Mouse (Mus musculus) forebrain, embryonic 13.5 days (tissue): ENCODE data around the gene Fndc7. TPM values are rescaled to one million over a fixed set of nuclear protein-coding genes. Genes with fewer than 3 reads are reported as not detected.
"Not testable (repeated sequence)": the region's sequence is repeated elsewhere in the genome, so short reads cannot be mapped to it uniquely, and the experiment has no call there.

Source experiments
- ATAC-seq: fragments of 200-750 bp; cut with Nextera tagmentation; 2 replicates; pipeline ENCODE4 v1.8.0; 2017
- H3K27ac ChIP-seq: fragments of 300-500 bp; sonication (generic); 2 replicates; pipeline ENCODE4 v1.5.1; 2015; ENCODE audit warnings: inconsistent platforms, mild to moderate bottlenecking, moderate library complexity
- H3K27me3 ChIP-seq: fragments of 300-500 bp; sonication (generic); 2 replicates; pipeline ENCODE4 v1.6.1; 2015; ENCODE audit warnings: mild to moderate bottlenecking, inconsistent platforms
- H3K36me3 ChIP-seq: fragments of 300-500 bp; sonication (generic); 2 replicates; pipeline ENCODE4 v1.6.1; 2015; ENCODE audit warnings: mild to moderate bottlenecking, inconsistent platforms; ENCODE audit not compliant: poor library complexity, severe bottlenecking
- H3K4me1 ChIP-seq: fragments of 300-500 bp; sonication (generic); 2 replicates; pipeline ENCODE4 v1.6.1; 2015; ENCODE audit warnings: inconsistent platforms
- H3K4me2 ChIP-seq: fragments of 300-500 bp; sonication (generic); 2 replicates; pipeline ENCODE4 v1.6.1; 2015; ENCODE audit warnings: inconsistent platforms, mild to moderate bottlenecking, moderate library complexity
- H3K4me3 ChIP-seq: fragments of 300-500 bp; sonication (generic); 2 replicates; pipeline ENCODE4 v1.5.1; 2015; ENCODE audit warnings: mild to moderate bottlenecking, inconsistent platforms
- H3K9ac ChIP-seq: fragments of 300-500 bp; sonication (generic); 2 replicates; pipeline ENCODE4 v1.6.1; 2015; ENCODE audit warnings: mild to moderate bottlenecking, inconsistent platforms
- H3K9me3 ChIP-seq: fragments of 300-500 bp; sonication (generic); replicated peaks from 2 replicates; pipeline ENCODE4 v1.6.1; 2016; ENCODE audit warnings: inconsistent platforms
- WGBS: fragments of 180-500 bp; shearing (Covaris S2); methylation state at CpG from one replicate; pipeline ENCODE4 v1.1.7; 2015; 5-methylcytosine and 5-hydroxymethylcytosine counted together
- polyA plus RNA-seq: library from polyadenylated mRNA; unstranded; fragments of >200 nt; fragmentation: Nextera tagmentation; extraction: Ambion mirVana; gene quantifications from 2 replicates; pipeline ENCODE4 v1.2.1, GENCODE M21; 2015

The Fndc7 gene
- polyA plus RNA-seq, 1 experiment from 2014 or later = not detected

GRCm38 (mm10) chr3:108886934-108887617 lies 2.7 kb downstream of the Fndc7 start:
- Histone ChIP-seq H3K9me3 (no peaks in the 10 kb centered on the region), H3K4me3 (no peak overlapping the region), H3K4me1 (peaks cover 5% of the 10 kb centered on the region; the same call in 1 of the 2 replicates), H3K27me3 (no peaks in the 10 kb centered on the region), H3K27ac (no peak overlapping the region), H3K9ac (no peak overlapping the region), H3K4me2 (no peak overlapping the region), H3K36me3 (no peaks in the 10 kb centered on the region)
- 64% methylated on average over 12 of the region's 12 CpGs for WGBS
- ATAC-seq = no peak

GRCm38 (mm10) chr3:108885686-108886530 lies 3.9 kb downstream of the Fndc7 start:
- WGBS = 62% methylated on average over 9 of the region's 9 CpGs
- no peaks in the 10 kb centered on the region for H3K9me3 ChIP-seq
- no peak overlapping the region for H3K27ac ChIP-seq
- H3K4me3 ChIP-seq = no peak overlapping the region
- ATAC-seq = no peak
- no peak overlapping the region for H3K4me2 ChIP-seq
- H3K36me3 ChIP-seq = no peaks in the 10 kb centered on the region
- H3K9ac ChIP-seq = no peak overlapping the region
- no peaks in the 10 kb centered on the region for H3K27me3 ChIP-seq
- H3K4me1 ChIP-seq = peaks cover 5% of the 10 kb centered on the region; the same call in 1 of the 2 replicates

- H3K4me3 ChIP-seq = no peak overlapping the region
- no peaks in the 10 kb centered on the region for H3K36me3 ChIP-seq
- 43% methylated on average over 8 of the region's 8 CpGs for WGBS
- no peak overlapping the region for H3K4me2 ChIP-seq
- H3K4me1 ChIP-seq = peaks cover 5% of the 10 kb centered on the region; the same call in 1 of the 2 replicates
- no peaks in the 10 kb centered on the region for H3K27me3 ChIP-seq
- H3K9me3 ChIP-seq = no peaks in the 10 kb centered on the region
- ATAC-seq = no peak
- H3K27ac ChIP-seq = no peak overlapping the region
- H3K9ac ChIP-seq = no peak overlapping the region
Measured at GRCm38 (mm10) chr3:108884706-108885289, 5.0 kb downstream of the Fndc7 start.

- ATAC-seq = no peak
- no peak overlapping the region for H3K9ac ChIP-seq
- no peaks in the 10 kb centered on the region for H3K36me3 ChIP-seq
- no peaks in the 10 kb centered on the region for H3K9me3 ChIP-seq
- no peak overlapping the region for H3K4me2 ChIP-seq
- H3K27ac ChIP-seq = no peak overlapping the region
- no peak overlapping the region for H3K4me3 ChIP-seq
- 95% methylated on average over 2 of the region's 2 CpGs for WGBS
- peaks cover 17% of the 10 kb centered on the region for H3K4me1 ChIP-seq
- H3K27me3 ChIP-seq = no peaks in the 10 kb centered on the region
Measured at GRCm38 (mm10) chr3:108883067-108883466, 6.7 kb downstream of the Fndc7 start.

GRCm38 (mm10) chr3:108881873-108882272 lies 7.9 kb downstream of the Fndc7 start:
- not testable (repeated sequence) for H3K27me3 ChIP-seq, H3K36me3 ChIP-seq, H3K9me3 ChIP-seq, ATAC-seq, H3K4me2 ChIP-seq, H3K27ac ChIP-seq, H3K4me3 ChIP-seq, H3K9ac ChIP-seq
- 20% methylated on average over 4 of the region's 4 CpGs for WGBS
- peaks cover 17% of the 10 kb centered on the region for H3K4me1 ChIP-seq

GRCm38 (mm10) chr3:108880544-108881507 lies 9.0 kb downstream of the Fndc7 start:
- H3K27me3 ChIP-seq = no peaks in the 10 kb centered on the region
- whole genome bisulfite sequencing = 84% methylated on average over 28 of the region's 28 CpGs
- no peak overlapping the region for H3K9ac ChIP-seq
- no peak overlapping the region for H3K4me2 ChIP-seq
- no peaks in the 10 kb centered on the region for H3K9me3 ChIP-seq
- H3K4me1 ChIP-seq = peaks cover 17% of the 10 kb centered on the region
- no peak for ATAC-seq
- H3K27ac ChIP-seq = no peak overlapping the region
- no peaks in the 10 kb centered on the region for H3K36me3 ChIP-seq
- no peak overlapping the region for H3K4me3 ChIP-seq

- ATAC-seq = no peak
- Histone ChIP-seq H3K27me3 (no peaks in the 10 kb centered on the region), H3K9me3 (no peaks in the 10 kb centered on the region), H3K4me2 (no peak overlapping the region), H3K36me3 (no peaks in the 10 kb centered on the region), H3K4me1 (peaks cover 16% of the 10 kb centered on the region), H3K4me3 (no peak overlapping the region), H3K9ac (no peak overlapping the region), H3K27ac (no peak overlapping the region)
- WGBS = 65% methylated on average over 5 of the region's 5 CpGs
Measured at GRCm38 (mm10) chr3:108879836-108880435, 9.9 kb downstream of the Fndc7 start.

- 53% methylated on average over 2 of the region's 2 CpGs for WGBS
- Histone ChIP-seq H3K27me3 (no peaks in the 10 kb centered on the region), H3K4me2 (no peak overlapping the region), H3K9me3 (no peaks in the 10 kb centered on the region), H3K4me3 (no peak overlapping the region), H3K27ac (no peak overlapping the region), H3K9ac (no peak overlapping the region), H3K36me3 (no peaks in the 10 kb centered on the region), H3K4me1 (peaks cover 12% of the 10 kb centered on the region)
- 0 out of 2 replicates have a peak, but pooled peaks have one; percentile 33 for ATAC-seq
Measured at GRCm38 (mm10) chr3:108879129-108879528, 10.7 kb downstream of the Fndc7 start.

GRCm38 (mm10) chr3:108870631-108871030 lies 19.2 kb downstream of the Fndc7 start:
- no peaks in the 10 kb centered on the region for H3K4me1 ChIP-seq
- no peaks in the 10 kb centered on the region for H3K27me3 ChIP-seq
- no peaks in the 10 kb centered on the region for H3K36me3 ChIP-seq
- H3K27ac ChIP-seq = no peak overlapping the region
- no peaks in the 10 kb centered on the region for H3K9me3 ChIP-seq
- ATAC-seq = no peak
- H3K9ac ChIP-seq = no peak overlapping the region
- 78% methylated on average over 6 of the region's 6 CpGs for WGBS
- no peak overlapping the region for H3K4me2 ChIP-seq
- H3K4me3 ChIP-seq = no peak overlapping the region

GRCm38 (mm10) chr3:108867449-108867848 lies 22.4 kb downstream of the Fndc7 start:
- Histone ChIP-seq H3K9ac (no peak overlapping the region), H3K9me3 (no peaks in the 10 kb centered on the region), H3K4me1 (no peaks in the 10 kb centered on the region), H3K36me3 (no peaks in the 10 kb centered on the region), H3K4me3 (no peak overlapping the region), H3K27me3 (no peaks in the 10 kb centered on the region), H3K27ac (no peak overlapping the region), H3K4me2 (no peak overlapping the region)
- WGBS = 93% methylated on average over 3 of the region's 3 CpGs
- no peak for ATAC-seq

- Histone ChIP-seq H3K27ac (no peak overlapping the region), H3K27me3 (no peaks in the 10 kb centered on the region), H3K9me3 (no peaks in the 10 kb centered on the region), H3K9ac (no peak overlapping the region), H3K4me1 (no peaks in the 10 kb centered on the region), H3K4me2 (no peak overlapping the region), H3K36me3 (no peaks in the 10 kb centered on the region), H3K4me3 (no peak overlapping the region)
- WGBS = 96% methylated on average over 3 of the region's 3 CpGs
- no peak for ATAC-seq
Measured at GRCm38 (mm10) chr3:108865676-108866075, 24.1 kb downstream of the Fndc7 start.
